Mouse (Mus musculus) spleen, adult 2 months (tissue): ENCODE data around the gene Shisal1.
A peak's percentile ranks its signal among the peaks of the same experiment; 100 is the strongest.

Source experiments
- CTCF ChIP-seq: fragments of 200-500 bp; IDR thresholded peaks from 2 replicates; pipeline ENCODE4 v1.5.1; 2011; ENCODE audit warnings: mild to moderate bottlenecking, inconsistent platforms; ENCODE audit not compliant: insufficient read depth, insufficient read length, insufficient replicate concordance; ENCODE audit errors: extremely low read depth
- POLR2A ChIP-seq: fragments of 200-500 bp; IDR thresholded peaks from 2 replicates; pipeline ENCODE4 v1.6.1; 2011; ENCODE audit warnings: low read depth, low read length, inconsistent platforms

GRCm38 (mm10) chr15:84348769-84349168, 98.1 kb downstream of the Shisal1 start:
- TF ChIP-seq CTCF (peak; percentile 34; the same call in 1 of the 2 replicates), POLR2A (no peak)
